In genomic region chr1:136550851-136551540, GRCm38 (mm10) we compare ENCODE assay signal across 8 mouse cellular contexts.
DNase-seq lines count a peak whose midpoint lies in the region; ATAC-seq and TF ChIP-seq lines count a peak whose summit lies in the region.

No protein-coding gene starts in this region.

- peak; percentile 100 for TF ChIP-seq RAD21 in CH12.LX (IDR thresholded peaks at IDR 0.05; ENCODE audit: low read depth, low read length)

- H3K4me1 ChIP-seq in CH12.LX (ENCODE audit: control insufficient read depth in 1 of 2, insufficient read depth in 2 of 2): peaks cover 2 to 5% of the 10 kb centered on the region in 2 experiments; a peak in 2 of 4 replicates
- H3K4me1 ChIP-seq in embryonic facial prominence, embryonic 13.5 days: peaks cover 6% of the 10 kb centered on the region

- no peak for TF ChIP-seq POLR2A in CH12.LX (IDR thresholded peaks at IDR 0.05; ENCODE audit: low read depth, low read length)

- peak; percentile 81 to 98 for TF ChIP-seq CTCF in CH12.LX (conservative IDR thresholded peaks at IDR 0.05 in 1 of 2, IDR thresholded peaks at IDR 0.05 in 1 of 2; ENCODE audit: low read depth in 2 of 2, low read length in 2 of 2)
- peak; percentile 96 for TF ChIP-seq CTCF in layer of hippocampus, adult 2 months (conservative IDR thresholded peaks at IDR 0.05)

- TF ChIP-seq EP300 in CH12.LX (IDR thresholded peaks at IDR 0.05; ENCODE audit: low read length): no peak

- H3K36me3 ChIP-seq in CH12.LX (replicated peaks in 1 of 2; ENCODE audit: control insufficient read depth in 1 of 2, insufficient read depth in 1 of 2, low read length in 1 of 2): no peaks in the 10 kb centered on the region
- H3K36me3 ChIP-seq in embryonic facial prominence, embryonic 13.5 days: no peaks in the 10 kb centered on the region

- H3K9me3 ChIP-seq in CH12.LX (replicated peaks; ENCODE audit: low read length): peaks cover 3% of the 10 kb centered on the region
- H3K9me3 ChIP-seq in embryonic facial prominence, embryonic 13.5 days: no peaks in the 10 kb centered on the region

- H3K27ac ChIP-seq in CH12.LX (ENCODE audit: insufficient read depth, low read depth): no peak overlapping the region
- 0 out of 2 replicates have a peak overlapping the region, but pooled peaks have one; percentile 11 for H3K27ac ChIP-seq in embryonic facial prominence, embryonic 13.5 days
- peak overlapping the region; percentile 83 for H3K27ac ChIP-seq in layer of hippocampus, adult 2 months

- peak; percentile 74 for DNase-seq in CH12.LX (ENCODE audit: extremely low read depth)
- DNase-seq in adrenal gland, postnatal 4 days (ENCODE audit: low spot score in 2 of 2): peak; percentile 57 to 61
- DNase-seq in heart, postnatal 14 days: peak; percentile 78 to 85
- DNase-seq in layer of hippocampus, adult 2 months (ENCODE audit: low spot score in 2 of 2): peak; percentile 84 to 88
- peak; percentile 87 for DNase-seq in lung, postnatal 36 days
- DNase-seq in retina, postnatal 1 day: peak; percentile 85
- DNase-seq in urinary bladder, adult 18-20 months (ENCODE audit: low spot score in 2 of 2): peak; percentile 40 to 55

- intact Hi-C loops in heart, postnatal 14 days (cut with DNase I): loop anchor here (2.0 to 10.0 kb wide), 4 partner anchors 198 to 1494 kb away; no protein-coding TSS in a partner anchor

- H3K4me3 ChIP-seq in CH12.LX (replicated peaks in 1 of 3; ENCODE audit: low read depth in 2 of 3, low read length in 2 of 3, poor library complexity in 1 of 3): no peak overlapping the region
- no peak overlapping the region for H3K4me3 ChIP-seq in embryonic facial prominence, embryonic 13.5 days
- H3K4me3 ChIP-seq in layer of hippocampus, adult 2 months: no peak overlapping the region

- no peak overlapping the region for H3K9ac ChIP-seq in CH12.LX (ENCODE audit: insufficient read depth, low read depth)
- no peak overlapping the region for H3K9ac ChIP-seq in embryonic facial prominence, embryonic 13.5 days

- WGBS in embryonic facial prominence, embryonic 13.5 days: 22% methylated on average over 16 of the region's 16 CpGs

- in situ Hi-C loops in CH12.LX (cut with MboI; ENCODE audit: low pct_ligation_motif_present, low pct_unique_long_range_greater_than_20kb, low sequenced_read_pairs): loop anchor here (5.0 kb wide), 1 partner anchor 191 kb away; no protein-coding TSS in a partner anchor

- 0 out of 2 replicates have a peak overlapping the region, but pooled peaks have one; percentile 16 for H3K4me2 ChIP-seq in CH12.LX (ENCODE audit: insufficient read depth, low read depth, poor library complexity, severe bottlenecking)
- H3K4me2 ChIP-seq in embryonic facial prominence, embryonic 13.5 days: 0 out of 2 replicates have a peak overlapping the region, but pooled peaks have one; percentile 14

- ATAC-seq in embryonic facial prominence, embryonic 13.5 days (ENCODE audit: insufficient number of reproducible peaks, insufficient read depth, low FRiP score, low TSS enrichment, low read depth): no peak

- no peaks in the 10 kb centered on the region for H3K79me2 ChIP-seq in CH12.LX (replicated peaks; ENCODE audit: control insufficient read depth, extremely low read depth, insufficient read depth, poor library complexity, severe bottlenecking)

- H3K27me3 ChIP-seq in CH12.LX (replicated peaks): no peaks in the 10 kb centered on the region
- H3K27me3 ChIP-seq in embryonic facial prominence, embryonic 13.5 days: no peaks in the 10 kb centered on the region

- dilution Hi-C loops in CH12.LX (cut with MboI; ENCODE audit: extremely low pct_ligation_motif_present, extremely low pct_unique_long_range_greater_than_20kb, low sequenced_read_pairs): loop anchor here (25.0 kb wide), 1 partner anchor 186 kb away; no protein-coding TSS in a partner anchor

TF ChIP-seq in CH12.LX, 34 proteins besides CTCF, POLR2A, EP300 and RAD21:
- TF ChIP-seq IRF4 (IDR thresholded peaks at IDR 0.05; ENCODE audit: low read depth, low read length) (peak; percentile 67; the same call in 1 of the 2 replicates), TBP (conservative IDR thresholded peaks at IDR 0.05; ENCODE audit: low read depth, low read length) (no peak), USF1 (IDR thresholded peaks at IDR 0.05; ENCODE audit: low read depth, low read length) (no peak), ELF1 (IDR thresholded peaks at IDR 0.05; ENCODE audit: low read depth, low read length) (0 out of 2 replicates have a peak, but pooled peaks have one; percentile 19), SMC3 (IDR thresholded peaks at IDR 0.05; ENCODE audit: low read depth, low read length) (peak; percentile 96), ZC3H11A (IDR thresholded peaks at IDR 0.05; ENCODE audit: low read depth, low read length) (peak; percentile 87)
